15 mouse cellular contexts compared by ENCODE assay signal in the genomic region with DNA sequence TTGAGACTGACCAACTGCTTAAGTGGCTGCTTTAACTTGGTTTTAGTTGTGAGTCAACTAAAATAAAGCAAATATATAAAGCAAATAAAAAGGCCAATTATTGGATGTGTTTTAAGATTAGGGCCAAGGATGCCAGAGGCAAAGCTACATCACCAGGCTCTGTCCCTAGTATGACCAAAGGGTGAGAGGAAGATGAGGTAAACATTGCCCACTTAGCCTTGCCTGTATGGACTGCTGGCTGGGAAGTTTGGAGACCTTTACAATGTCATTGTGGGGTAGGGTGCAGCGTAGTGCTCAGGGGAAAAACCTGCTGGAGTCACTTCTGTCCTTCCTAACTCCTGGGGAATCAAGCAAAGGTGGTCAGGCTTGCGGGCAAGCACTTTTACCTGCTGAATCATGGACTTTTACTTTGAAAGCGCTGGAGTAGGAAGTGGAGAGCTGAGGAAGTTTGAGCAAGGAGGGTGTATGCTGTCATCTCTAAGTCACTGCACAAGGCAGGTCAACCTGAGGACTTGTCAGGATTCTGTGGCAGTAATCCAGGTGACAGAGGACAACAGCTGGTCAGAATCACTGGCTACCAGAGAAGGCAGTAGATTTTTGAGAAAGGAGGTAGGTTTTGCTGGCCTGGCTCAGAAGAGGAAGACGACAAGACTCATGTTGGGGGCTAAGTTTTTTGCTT. TPM values are rescaled to one million over a fixed set of nuclear protein-coding genes. Genes with fewer than 3 reads are reported as not detected.
DNase-seq lines count a peak whose midpoint lies in the region; ATAC-seq and TF ChIP-seq lines count a peak whose summit lies in the region.
"Had no signal": no experiment of that assay in that cellular context is flagged by ENCODE, and none has a peak within 500 bp of the region (broad histone marks: within the 10 kb centered on the region; RNA-seq: fewer than 3 reads in every experiment).

No protein-coding gene starts in this region.

- no peaks in the 10 kb centered on the region for H3K27me3 ChIP-seq in liver, embryonic 15.5 days
- no peaks in the 10 kb centered on the region for H3K27me3 ChIP-seq in liver, embryonic 12.5 days (replicated peaks)
- no peaks in the 10 kb centered on the region for H3K27me3 ChIP-seq in liver, embryonic 16.5 days (ENCODE audit: control insufficient read depth, insufficient read depth, low read depth, low read length)
- no peaks in the 10 kb centered on the region for H3K27me3 ChIP-seq in stomach, postnatal 0 days (ENCODE audit: control insufficient read depth, insufficient read depth, low read length)
- H3K27me3 ChIP-seq: forebrain, embryonic 15.5 days had no signal

- intact Hi-C loops in left cerebral cortex, postnatal 4 days (cut with DNase I): no loop called here

- no peak for TF ChIP-seq EP300 in stomach, postnatal 0 days (optimal IDR thresholded peaks at IDR 0.05)

- peak overlapping the region; percentile 30 for H3K27ac ChIP-seq in liver, embryonic 15.5 days (replicated peaks)
- no peak overlapping the region for H3K27ac ChIP-seq in liver, embryonic 12.5 days
- H3K27ac ChIP-seq in bone marrow, adult 2 months (ENCODE audit: control insufficient read depth, insufficient read depth, low read depth, low read length, poor library complexity): peak overlapping the region; percentile 82
- H3K27ac ChIP-seq in liver, embryonic 16.5 days (ENCODE audit: low read length): peak overlapping the region; percentile 38; the same call in 1 of the 2 replicates
- H3K27ac ChIP-seq in stomach, postnatal 0 days (replicated peaks): no peak overlapping the region
- H3K27ac ChIP-seq: forebrain, embryonic 15.5 days; hindbrain, embryonic 13.5 days; left cerebral cortex, adult 2 months had no signal

- WGBS in liver, embryonic 15.5 days (ENCODE audit: insufficient replicate concordance): 57% methylated on average over 4 of the region's 4 CpGs
- 58% methylated on average over 4 of the region's 4 CpGs for WGBS in liver, embryonic 12.5 days (ENCODE audit: insufficient replicate concordance)
- WGBS in bone marrow, adult 2 months: 13% methylated on average over 4 of the region's 4 CpGs
- 61% methylated on average over 4 of the region's 4 CpGs for WGBS in liver, embryonic 16.5 days (ENCODE audit: insufficient replicate concordance)
- WGBS in stomach, postnatal 0 days: 81% methylated on average over 4 of the region's 4 CpGs

- H3K36me3 ChIP-seq in liver, embryonic 15.5 days (replicated peaks): no peaks in the 10 kb centered on the region
- H3K36me3 ChIP-seq in liver, embryonic 12.5 days: 0 out of 2 replicates have a peak, but pooled peaks cover 4% of the 10 kb centered on the region
- H3K36me3 ChIP-seq in liver, embryonic 16.5 days (ENCODE audit: control insufficient read depth, insufficient read depth): no peaks in the 10 kb centered on the region
- no peaks in the 10 kb centered on the region for H3K36me3 ChIP-seq in stomach, postnatal 0 days (ENCODE audit: control insufficient read depth, insufficient read depth, low read length)
- H3K36me3 ChIP-seq: forebrain, embryonic 15.5 days; hindbrain, embryonic 13.5 days had no signal

- 0 out of 2 replicates have a peak overlapping the region, but pooled peaks have one; percentile 3 for H3K4me2 ChIP-seq in liver, embryonic 15.5 days
- no peak overlapping the region for H3K4me2 ChIP-seq in liver, embryonic 12.5 days
- no peak overlapping the region for H3K4me2 ChIP-seq in liver, embryonic 16.5 days (ENCODE audit: low read depth, low read length)
- no peak overlapping the region for H3K4me2 ChIP-seq in stomach, postnatal 0 days (replicated peaks; ENCODE audit: low read depth)
- H3K4me2 ChIP-seq: forebrain, embryonic 15.5 days; hindbrain, embryonic 13.5 days had no signal

- no peaks in the 10 kb centered on the region for H3K9me3 ChIP-seq in liver, embryonic 15.5 days (replicated peaks)
- no peaks in the 10 kb centered on the region for H3K9me3 ChIP-seq in liver, embryonic 12.5 days (replicated peaks)
- no peaks in the 10 kb centered on the region for H3K9me3 ChIP-seq in liver, embryonic 16.5 days (replicated peaks; ENCODE audit: control insufficient read depth, low read length)
- H3K9me3 ChIP-seq in stomach, postnatal 0 days (ENCODE audit: control insufficient read depth, low read length): no peaks in the 10 kb centered on the region
- H3K9me3 ChIP-seq: forebrain, embryonic 15.5 days; hindbrain, embryonic 13.5 days had no signal

- H3K4me1 ChIP-seq in liver, embryonic 15.5 days (replicated peaks): peaks cover 19% of the 10 kb centered on the region
- peaks cover 5% of the 10 kb centered on the region for H3K4me1 ChIP-seq in liver, embryonic 12.5 days
- no peaks in the 10 kb centered on the region; the same call in 1 of the 2 replicates for H3K4me1 ChIP-seq in bone marrow, adult 2 months (ENCODE audit: control insufficient read depth, insufficient read depth, low read length)
- H3K4me1 ChIP-seq in liver, embryonic 16.5 days (ENCODE audit: control insufficient read depth, low read depth, low read length): peaks cover 15% of the 10 kb centered on the region
- peaks cover 3% of the 10 kb centered on the region; the same call in 1 of the 2 replicates for H3K4me1 ChIP-seq in stomach, postnatal 0 days (replicated peaks; ENCODE audit: control insufficient read depth, insufficient read depth)

- no peak for TF ChIP-seq CTCF in bone marrow, adult 2 months (IDR thresholded peaks at IDR 0.05; ENCODE audit: control insufficient read depth, insufficient read depth, low read length)
- TF ChIP-seq CTCF in stomach, postnatal 0 days (IDR thresholded peaks at IDR 0.05; ENCODE audit: low read depth): no peak

- TF ChIP-seq POLR2A in bone marrow, adult 2 months (IDR thresholded peaks at IDR 0.05; ENCODE audit: borderline replicate concordance, control insufficient read depth, low read depth, low read length): no peak

- no peak overlapping the region for H3K9ac ChIP-seq in liver, embryonic 15.5 days
- H3K9ac ChIP-seq in liver, embryonic 12.5 days: no peak overlapping the region; the same call in 1 of the 2 replicates
- no peak overlapping the region for H3K9ac ChIP-seq in liver, embryonic 16.5 days (ENCODE audit: low read depth, low read length)
- H3K9ac ChIP-seq in stomach, postnatal 0 days (ENCODE audit: low read length): no peak overlapping the region
- H3K9ac ChIP-seq: forebrain, embryonic 15.5 days; hindbrain, embryonic 13.5 days had no signal

- H3K4me3 ChIP-seq in liver, embryonic 15.5 days (replicated peaks): no peak overlapping the region
- H3K4me3 ChIP-seq in liver, embryonic 12.5 days: no peak overlapping the region
- peak overlapping the region; percentile 73 for H3K4me3 ChIP-seq in bone marrow, adult 2 months (replicated peaks; ENCODE audit: control insufficient read depth, low read depth, low read length)
- no peak overlapping the region for H3K4me3 ChIP-seq in liver, embryonic 16.5 days (ENCODE audit: low read depth, low read length)
- H3K4me3 ChIP-seq in stomach, postnatal 0 days (ENCODE audit: low read depth, low read length): no peak overlapping the region
- H3K4me3 ChIP-seq: forebrain, embryonic 15.5 days; hindbrain, embryonic 13.5 days; left cerebral cortex, adult 2 months had no signal

- no peak for ATAC-seq in liver, embryonic 15.5 days (ENCODE audit: insufficient read depth)
- no peak for ATAC-seq in liver, embryonic 12.5 days
- ATAC-seq in liver, embryonic 16.5 days (ENCODE audit: low read depth): no peak
- peak; percentile 87 for ATAC-seq in stomach, postnatal 0 days (ENCODE audit: low FRiP score, low TSS enrichment)
- ATAC-seq: forebrain, embryonic 15.5 days had no signal

- DNase-seq in stomach, postnatal 0 days (ENCODE audit: low spot score): peak; percentile 20
- DNase-seq in left cerebral cortex, postnatal 4 days: no peak
- no peak for DNase-seq in kidney, postnatal 4 days
- DNase-seq: adrenal gland, adult 8-10 months; cerebellum, adult 8-10 months; heart, adult 18-20 months; kidney, adult 11 months; right cerebral cortex, postnatal 4 days had no signal

RNA-seq across cellular contexts. Expression of a gene that starts 5.6 kb away (rescaled TPM):
- polyA plus RNA-seq in liver, embryonic 15.5 days (2015; fragmentation: Nextera tagmentation; extraction: Ambion mirVana): 12.5 and 13.5 TPM in 2 replicates
- 15.0 and 15.7 TPM in 2 replicates for polyA plus RNA-seq in liver, embryonic 12.5 days (2016; fragmentation: Nextera tagmentation; extraction: Ambion mirVana)
- 14.0 and 43.3 TPM in 2 replicates for polyA plus RNA-seq in bone marrow, adult 2 months (2011; ENCODE audit: insufficient read depth, insufficient read length, low replicate concordance, missing spikeins)
- 11.4 and 13.2 TPM in 2 replicates for polyA plus RNA-seq in liver, embryonic 16.5 days (2015; fragmentation: Nextera tagmentation; extraction: Ambion mirVana)
- polyA plus RNA-seq in stomach, postnatal 0 days (2015; fragmentation: Nextera tagmentation; extraction: Ambion mirVana): 14.0 and 15.0 TPM in 2 replicates
- total RNA-seq in left cerebral cortex, postnatal 4 days (2021): 10 to 100 TPM; 16.4 to 20.3 TPM

Comparison
In these comparisons a context has a peak if more than half of its experiments do, and no peak if none do; other contexts are left out.
1. H3K27ac ChIP-seq: peak in liver, embryonic 15.5 days (single experiment), bone marrow, adult 2 months (single experiment) and liver, embryonic 16.5 days (single experiment); none in liver, embryonic 12.5 days (single experiment) and stomach, postnatal 0 days (single experiment).